ENCODE assay signal across 8 mouse cellular contexts in genomic region chr14:27428973-27429711, GRCm38 (mm10). TPM values are rescaled to one million over a fixed set of nuclear protein-coding genes. Genes with fewer than 3 reads are reported as not detected.
A peak's percentile ranks its signal among the peaks of the same experiment; 100 is the strongest.
DNase-seq lines count a peak whose midpoint lies in the region; ATAC-seq lines count a peak whose summit lies in the region.

No protein-coding gene starts in this region.

- no peaks in the 10 kb centered on the region for H3K36me3 ChIP-seq in hindbrain, embryonic 11.5 days (ENCODE audit: control insufficient read depth, insufficient read depth, low read length)

- H3K27me3 ChIP-seq in hindbrain, embryonic 11.5 days (ENCODE audit: control insufficient read depth, insufficient read depth, low read length), result no peaks in the 10 kb centered on the region

- H3K4me1 ChIP-seq in hindbrain, embryonic 11.5 days (replicated peaks; ENCODE audit: control insufficient read depth, insufficient read depth, low read length), result no peaks in the 10 kb centered on the region

- ATAC-seq in frontal cortex, adult (ENCODE audit: low TSS enrichment), result peak; percentile 91
- peak; percentile 86 for ATAC-seq in hindbrain, embryonic 11.5 days (ENCODE audit: low FRiP score)

- peak overlapping the region; percentile 65 for H3K4me3 ChIP-seq in hindbrain, embryonic 11.5 days (ENCODE audit: low read depth, low read length)

- under 1% methylated on average over 76 of the region's 78 CpGs for WGBS in hindbrain, embryonic 11.5 days

- peak; percentile 87 for DNase-seq in MN1 (ENCODE audit: low spot score)
- peak; percentile 86 for DNase-seq in cerebellum, adult 8-10 months
- peak; percentile 81 for DNase-seq in hindbrain, embryonic 11.5 days (ENCODE audit: low spot score)
- DNase-seq in layer of hippocampus, postnatal 25 days (ENCODE audit: extremely low spot score in 1 of 2, low spot score in 1 of 2), result peak; percentile 67 to 71
- DNase-seq in lung, postnatal 25 days (ENCODE audit: low spot score), result peak; percentile 90
- DNase-seq in retina, embryonic 14.5 days (ENCODE audit: low spot score), result peak; percentile 76
- peak; percentile 82 for DNase-seq in thymus, postnatal 4 days

- no peaks in the 10 kb centered on the region; the same call in 1 of the 2 replicates for H3K9me3 ChIP-seq in hindbrain, embryonic 11.5 days (ENCODE audit: control insufficient read depth, low read length)

- peak overlapping the region; percentile 95 for H3K9ac ChIP-seq in hindbrain, embryonic 11.5 days (ENCODE audit: low read depth, low read length)

- H3K4me2 ChIP-seq in hindbrain, embryonic 11.5 days (replicated peaks; ENCODE audit: low read depth, low read length), result peak overlapping the region; percentile 87

- peak overlapping the region; percentile 96 for H3K27ac ChIP-seq in hindbrain, embryonic 11.5 days (ENCODE audit: low read depth, low read length)

RNA-seq across cellular contexts. Expression of gene Fam208a, which starts 0.5 kb away (rescaled TPM):
- 12.6 and 17.9 TPM in 2 replicates for polyA plus RNA-seq in hindbrain, embryonic 11.5 days (2014; fragmentation: Nextera tagmentation; extraction: Ambion mirVana)
- 10 to 100 TPM; 29.6 to 34.3 TPM for total RNA-seq in layer of hippocampus, postnatal 25 days (2021)

Comparison
In these comparisons a context has a peak if more than half of its experiments do, and no peak if none do; other contexts are left out.
1. Peak in every context shown above with its lines: DNase-seq, ATAC-seq, H3K4me3 ChIP-seq and H3K27ac ChIP-seq.